Mouse (Mus musculus) ovary, adult 18-20 months (tissue): Measurements from ENCODE around the gene Tmem45a.

Source experiments
- DNase-seq: peaks from one replicate; pipeline ENCODE4 v3.0.0; 2022; ENCODE audit warnings: low spot score, mixed read lengths

Tmem45a gene

GRCm38 (mm10) chr16:56795481-56796139, 90.4 kb downstream of the Tmem45a start, which contains the start of gene Adgrg7:
Gene Adgrg7 (minus strand): TSS chr16:56795855.
- no peak for DNase-seq

- no peak for DNase-seq
Observed at GRCm38 (mm10) chr16:56794383-56795144, 91.4 kb downstream of the Tmem45a start.

- no peak for DNase-seq
Observed at GRCm38 (mm10) chr16:56793778-56794177, 92.2 kb downstream of the Tmem45a start.

- DNase-seq: no peak
Observed at GRCm38 (mm10) chr16:56785943-56786342, 100.0 kb downstream of the Tmem45a start.

- DNase-seq: no peak
Observed at GRCm38 (mm10) chr16:56771163-56772105, 114.5 kb downstream of the Tmem45a start.
